Mouse (Mus musculus) bone marrow, adult 2 months (tissue): ENCODE data around the gene Zfp422.

ENCODE experiments used
- CTCF ChIP-seq: fragments of 200-500 bp; IDR thresholded peaks from 2 replicates; pipeline ENCODE4 v1.5.1; 2011; ENCODE audit warnings: low read length, control low read depth; ENCODE audit not compliant: control insufficient read depth, insufficient read depth
- POLR2A ChIP-seq: fragments of 200-500 bp; IDR thresholded peaks from 2 replicates; pipeline ENCODE4 v1.6.1; 2011; ENCODE audit warnings: low read depth, mild to moderate bottlenecking, control low read depth, low read length, borderline replicate concordance; ENCODE audit not compliant: control insufficient read depth

DNA sequence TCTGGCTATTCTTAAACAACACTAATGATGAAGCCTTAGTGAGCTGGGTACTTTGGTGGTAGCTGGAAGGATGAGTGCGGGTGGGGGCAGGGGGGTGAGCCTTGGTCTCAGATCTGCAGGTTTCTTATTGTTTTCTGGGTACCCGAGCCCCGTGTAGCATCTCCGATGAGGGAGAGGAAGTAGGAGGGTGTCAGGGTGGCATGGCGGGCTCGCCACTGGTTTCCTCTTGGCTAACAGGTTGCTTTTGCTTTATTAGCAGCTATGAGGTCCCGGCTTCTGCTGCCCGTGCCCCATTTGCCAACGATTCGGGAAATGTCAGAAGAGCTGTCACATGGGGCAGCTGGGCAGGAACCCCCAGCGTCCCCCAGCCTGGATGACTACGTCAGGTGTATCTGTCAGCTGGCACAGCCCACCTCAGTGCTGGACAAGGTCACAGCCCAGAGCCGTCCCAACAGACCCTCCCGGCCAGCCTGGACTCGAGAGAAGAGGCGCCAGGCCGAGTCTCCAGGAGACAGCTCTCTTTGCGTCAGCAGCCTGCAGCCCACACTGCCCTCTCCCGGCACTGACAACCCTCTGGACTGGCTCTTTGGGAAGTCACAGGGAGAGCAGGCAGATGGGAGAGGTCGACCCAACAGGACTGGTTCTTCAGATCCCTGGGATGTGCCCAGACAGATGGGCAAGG, 22.8 kb upstream of the Zfp422 start:
- no peak for TF ChIP-seq POLR2A
- no peak for TF ChIP-seq CTCF
